17 mouse cellular contexts compared by ENCODE assay signal in the genomic region with DNA sequence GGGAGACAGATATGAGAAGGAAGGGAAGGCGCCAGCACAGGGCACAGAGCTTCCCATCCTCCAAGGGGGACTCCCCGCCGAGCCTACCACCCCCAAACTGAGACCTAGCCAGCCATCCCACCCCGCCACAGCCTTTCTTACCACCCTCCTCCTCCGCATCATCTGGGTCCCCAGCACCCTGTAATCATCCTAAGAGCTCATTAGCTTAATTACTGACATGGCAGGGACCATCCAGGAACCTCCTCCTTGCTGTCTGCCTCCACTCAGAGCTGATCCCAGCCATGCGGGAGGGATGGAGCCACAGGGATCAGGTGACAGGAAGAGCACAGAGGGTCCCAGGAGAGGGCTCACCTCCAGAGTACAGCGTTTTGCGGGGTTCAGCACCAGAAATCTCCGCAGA. TPM values are rescaled to one million over a fixed set of nuclear protein-coding genes. Genes with fewer than 3 reads are reported as not detected.
"Had no signal": no experiment of that assay in that cellular context is flagged by ENCODE, and none has a peak within 500 bp of the region (broad histone marks: within the 10 kb centered on the region; RNA-seq: fewer than 3 reads in every experiment).

No protein-coding gene starts in this region.

- ATAC-seq: lung, postnatal 0 days; midbrain, embryonic 13.5 days had no signal

- H3K9ac ChIP-seq: liver, embryonic 15.5 days; midbrain, embryonic 13.5 days had no signal

- H3K4me2 ChIP-seq: liver, embryonic 11.5 days; liver, embryonic 15.5 days; midbrain, embryonic 13.5 days had no signal

- DNase-seq: kidney, adult 18-20 months; kidney, postnatal 10 days; lung, adult 2 months; lung, postnatal 36 days; retina, postnatal 1 day; right cerebral cortex, postnatal 4 days; spleen, adult 18-20 months; thymus, adult 18-20 months; thymus, postnatal 14 days had no signal

- H3K4me1 ChIP-seq: limb, embryonic 10.5 days; midbrain, embryonic 13.5 days had no signal

- H3K9me3 ChIP-seq: limb, embryonic 10.5 days; liver, embryonic 15.5 days; midbrain, embryonic 13.5 days had no signal

- H3K4me3 ChIP-seq: left cerebral cortex, adult 2 months; limb, embryonic 10.5 days; liver, embryonic 15.5 days; midbrain, embryonic 13.5 days had no signal

- H3K27ac ChIP-seq: left cerebral cortex, adult 2 months; limb, embryonic 10.5 days; liver, embryonic 15.5 days; midbrain, embryonic 13.5 days had no signal

- H3K27me3 ChIP-seq: liver, embryonic 15.5 days; midbrain, embryonic 13.5 days had no signal

RNA-seq across cellular contexts. Expression of gene Exoc3l2, which starts 26.1 kb away (rescaled TPM):
- total RNA-seq: neutrophil, adult 5-6 weeks had no signal

RNA-seq across cellular contexts. Expression of gene Ckm, which starts 32.5 kb away (rescaled TPM):
- total RNA-seq: left cerebral cortex, adult 2 months; neutrophil, adult 5-6 weeks had no signal
- polyA plus RNA-seq: limb, embryonic 10.5 days had no signal

RNA-seq across cellular contexts. Expression of gene Klc3, which starts 33.1 kb away (rescaled TPM):
- total RNA-seq: megakaryocyte progenitor cell, adult 5-6 weeks had no signal
